Mouse (Mus musculus): ENCODE measurements at regions not wholly inside any gene's neighbourhood (a gene's known extent, or its start where the extent isn't known, plus 50 kb on each side); places are given as distances from the start of the nearest gene placed in this dataset.

- Histone ChIP-seq H3K27ac (ENCODE audit: low read depth, low read length) (no peak overlapping the region), H3K9me3 (ENCODE audit: low read length) (no peaks in the 10 kb centered on the region), H3K4me3 (ENCODE audit: low read depth, low read length) (no peak overlapping the region), H3K4me2 (ENCODE audit: low read depth, low read length, poor library complexity, severe bottlenecking) (no peak overlapping the region), H3K36me3 (ENCODE audit: insufficient read depth, low read length) (no peaks in the 10 kb centered on the region), H3K27me3 (ENCODE audit: insufficient read depth, low read length) (no peaks in the 10 kb centered on the region), H3K4me1 (ENCODE audit: insufficient read depth, low read length) (no peaks in the 10 kb centered on the region), H3K9ac (replicated peaks; ENCODE audit: low read length, poor library complexity, severe bottlenecking) (no peak overlapping the region)
- ATAC-seq (ENCODE audit: low FRiP score) (no peak), DNase-seq (ENCODE audit: low spot score) (no peak)
- TF ChIP-seq CTCF (IDR thresholded peaks at IDR 0.05): no peak
- WGBS: 68% methylated on average over 2 of the region's 2 CpGs
Measured at GRCm38 (mm10) chr10:45893894-45894831, 316.5 kb downstream of the Hace1 start.

- Histone ChIP-seq H3K9me3 (ENCODE audit: low read length) (no peaks in the 10 kb centered on the region), H3K27me3 (ENCODE audit: insufficient read depth, low read length) (no peaks in the 10 kb centered on the region), H3K27ac (ENCODE audit: low read depth, low read length) (no peak overlapping the region), H3K4me3 (ENCODE audit: low read depth, low read length) (no peak overlapping the region), H3K4me1 (ENCODE audit: insufficient read depth, low read length) (no peaks in the 10 kb centered on the region), H3K4me2 (ENCODE audit: low read depth, low read length, poor library complexity, severe bottlenecking) (no peak overlapping the region), H3K9ac (replicated peaks; ENCODE audit: low read length, poor library complexity, severe bottlenecking) (no peak overlapping the region), H3K36me3 (ENCODE audit: insufficient read depth, low read length) (no peaks in the 10 kb centered on the region)
- no peak for ATAC-seq (ENCODE audit: low FRiP score)
- 23% methylated on average over 3 of the region's 3 CpGs for WGBS
- peak; percentile 61 for TF ChIP-seq CTCF (IDR thresholded peaks at IDR 0.05)
- DNase-seq (ENCODE audit: low spot score): peak; percentile 74
Measured at GRCm38 (mm10) chr10:45916928-45917327, 339.3 kb downstream of the Hace1 start.

- Histone ChIP-seq H3K4me2 (ENCODE audit: low read depth, low read length, poor library complexity, severe bottlenecking) (no peak overlapping the region), H3K9me3 (ENCODE audit: low read length) (no peaks in the 10 kb centered on the region), H3K4me1 (ENCODE audit: insufficient read depth, low read length) (no peaks in the 10 kb centered on the region), H3K36me3 (ENCODE audit: insufficient read depth, low read length) (no peaks in the 10 kb centered on the region), H3K27me3 (ENCODE audit: insufficient read depth, low read length) (no peaks in the 10 kb centered on the region), H3K4me3 (ENCODE audit: low read depth, low read length) (no peak overlapping the region), H3K27ac (ENCODE audit: low read depth, low read length) (no peak overlapping the region), H3K9ac (replicated peaks; ENCODE audit: low read length, poor library complexity, severe bottlenecking) (no peak overlapping the region)
- no peak for ATAC-seq (ENCODE audit: low FRiP score)
- 48% methylated on average over 1 of the region's 1 CpGs for WGBS
- peak; percentile 3 for DNase-seq (ENCODE audit: low spot score)
- no peak for TF ChIP-seq CTCF (IDR thresholded peaks at IDR 0.05)
Measured at GRCm38 (mm10) chr10:45925746-45926145, 348.1 kb downstream of the Hace1 start.

DNA sequence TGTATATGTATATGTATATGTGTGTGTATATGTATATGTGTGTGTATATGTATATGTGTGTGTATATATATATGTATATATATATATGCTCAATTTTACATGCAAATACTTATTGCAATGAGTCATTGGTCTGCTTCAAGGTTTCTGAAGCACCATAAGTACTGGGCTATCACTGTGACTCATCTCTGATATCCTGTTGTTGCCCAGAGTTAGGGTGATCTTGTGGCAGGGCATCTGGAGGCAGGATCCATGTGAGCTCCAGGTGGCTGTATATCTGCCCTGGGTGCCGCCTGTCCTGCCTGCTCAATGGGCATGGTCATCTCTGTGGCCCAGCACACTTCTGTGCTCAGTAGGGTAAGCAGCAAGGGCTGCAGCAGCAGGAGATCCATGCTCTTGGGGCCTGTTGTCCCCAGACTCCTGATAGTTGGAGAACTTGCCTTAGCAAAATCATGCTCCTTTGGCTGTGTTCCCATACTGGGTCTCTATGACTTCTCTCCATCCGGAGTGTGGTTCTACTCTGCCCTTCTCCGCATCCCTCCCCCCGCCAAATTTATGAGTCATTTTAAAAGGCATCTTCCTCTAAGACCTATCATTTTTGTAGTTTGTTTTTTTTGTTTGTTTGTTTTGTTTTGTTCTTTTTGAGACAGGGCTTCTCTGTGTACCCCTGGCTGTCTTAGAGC, 356.1 kb downstream of the Hace1 start:
- 95% methylated on average over 4 of the region's 4 CpGs for WGBS
- no peak for TF ChIP-seq CTCF (IDR thresholded peaks at IDR 0.05)
- Histone ChIP-seq H3K4me2 (ENCODE audit: low read depth, low read length, poor library complexity, severe bottlenecking) (no peak overlapping the region), H3K9me3 (ENCODE audit: low read length) (no peaks in the 10 kb centered on the region), H3K27me3 (ENCODE audit: insufficient read depth, low read length) (no peaks in the 10 kb centered on the region), H3K27ac (ENCODE audit: low read depth, low read length) (no peak overlapping the region), H3K4me3 (ENCODE audit: low read depth, low read length) (no peak overlapping the region), H3K9ac (replicated peaks; ENCODE audit: low read length, poor library complexity, severe bottlenecking) (no peak overlapping the region), H3K36me3 (ENCODE audit: insufficient read depth, low read length) (no peaks in the 10 kb centered on the region), H3K4me1 (ENCODE audit: insufficient read depth, low read length) (no peaks in the 10 kb centered on the region)
- DNase-seq (ENCODE audit: low spot score) (no peak), ATAC-seq (ENCODE audit: low FRiP score) (no peak)

GRCm38 (mm10) chr10:45957686-45958085, 380.1 kb downstream of the Hace1 start:
- DNase-seq (ENCODE audit: low spot score): no peak
- TF ChIP-seq CTCF (IDR thresholded peaks at IDR 0.05): no peak
- Histone ChIP-seq H3K9ac (replicated peaks; ENCODE audit: low read length, poor library complexity, severe bottlenecking) (no peak overlapping the region), H3K4me1 (ENCODE audit: insufficient read depth, low read length) (no peaks in the 10 kb centered on the region), H3K4me3 (ENCODE audit: low read depth, low read length) (no peak overlapping the region), H3K27ac (ENCODE audit: low read depth, low read length) (no peak overlapping the region), H3K9me3 (ENCODE audit: low read length) (no peaks in the 10 kb centered on the region), H3K27me3 (ENCODE audit: insufficient read depth, low read length) (no peaks in the 10 kb centered on the region), H3K4me2 (ENCODE audit: low read depth, low read length, poor library complexity, severe bottlenecking) (no peak overlapping the region), H3K36me3 (ENCODE audit: insufficient read depth, low read length) (no peaks in the 10 kb centered on the region)
- ATAC-seq (ENCODE audit: low FRiP score): no peak

GRCm38 (mm10) chr10:45972240-45972639, 394.6 kb downstream of the Hace1 start:
- Histone ChIP-seq H3K4me2 (ENCODE audit: low read depth, low read length, poor library complexity, severe bottlenecking) (no peak overlapping the region), H3K9me3 (ENCODE audit: low read length) (no peaks in the 10 kb centered on the region), H3K27ac (ENCODE audit: low read depth, low read length) (no peak overlapping the region), H3K36me3 (ENCODE audit: insufficient read depth, low read length) (no peaks in the 10 kb centered on the region), H3K4me3 (ENCODE audit: low read depth, low read length) (no peak overlapping the region), H3K9ac (replicated peaks; ENCODE audit: low read length, poor library complexity, severe bottlenecking) (no peak overlapping the region), H3K4me1 (ENCODE audit: insufficient read depth, low read length) (no peaks in the 10 kb centered on the region), H3K27me3 (ENCODE audit: insufficient read depth, low read length) (no peaks in the 10 kb centered on the region)
- ATAC-seq (ENCODE audit: low FRiP score) (no peak), DNase-seq (ENCODE audit: low spot score) (no peak)
- no peak for TF ChIP-seq CTCF (IDR thresholded peaks at IDR 0.05)
- 90% methylated on average over 1 of the region's 1 CpGs for WGBS
